Mouse (Mus musculus): ENCODE measurements around the gene Vpreb1.

- TF ChIP-seq CTCF (IDR thresholded peaks at IDR 0.05; ENCODE audit: low read depth) (peak; percentile 30; the same call in 1 of the 2 replicates), EP300 (IDR thresholded peaks at IDR 0.05; ENCODE audit: low read depth) (no peak)
These were observed 41.7 kb downstream of the Vpreb1 start, which contains the start of gene Spag6l for GRCm38 (mm10) chr16:16828757-16829615.
